Mouse (Mus musculus): ENCODE measurements around the gene Coa7.
"Not testable (repeated sequence)": the region's sequence is repeated elsewhere in the genome, so short reads cannot be mapped to it uniquely, and the experiment has no call there.

Gene Coa7

DNA sequence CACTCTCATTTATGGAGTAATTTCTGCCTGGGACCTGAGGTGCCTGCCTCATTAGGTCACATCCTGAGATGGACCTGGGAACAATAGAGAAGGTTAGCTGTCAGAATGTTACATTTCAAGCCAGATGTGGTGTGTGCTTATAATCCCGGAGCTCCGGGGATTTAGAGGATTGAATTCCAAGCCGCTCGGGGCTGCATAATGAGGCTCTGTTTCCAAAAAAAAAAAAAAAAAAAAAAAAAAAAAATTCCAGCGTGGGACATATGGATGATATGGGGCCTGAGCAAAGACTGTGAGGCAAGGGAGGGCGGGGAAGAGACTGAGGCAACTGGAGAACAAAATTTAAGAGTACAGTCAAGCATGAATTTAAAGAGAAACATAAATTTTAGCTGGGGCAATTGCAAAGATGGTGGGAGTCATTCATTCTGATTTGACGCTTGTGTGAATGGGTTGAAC lies 16.7 kb downstream of the Coa7 start:
- no peak for DNase-seq (ENCODE audit: low read depth)

DNA sequence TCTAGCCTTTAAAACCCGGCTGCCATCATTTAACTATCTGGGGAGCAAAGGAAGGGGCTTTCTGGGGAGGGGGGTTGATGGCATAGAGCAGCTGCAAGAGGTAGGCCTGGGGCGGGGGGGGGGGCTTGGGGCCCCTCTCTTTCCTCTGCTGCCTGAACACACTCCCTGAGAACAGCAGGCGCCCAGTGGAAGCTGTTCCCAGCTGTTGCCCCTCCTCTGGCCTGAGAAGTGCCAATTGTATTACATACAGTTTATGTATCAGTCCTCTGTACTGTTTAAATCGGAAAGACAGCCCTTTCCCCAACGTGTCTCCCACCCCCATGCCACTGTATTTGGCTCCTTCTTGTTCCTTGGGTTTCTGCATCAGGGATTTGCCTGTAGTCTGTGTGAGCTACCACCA lies 17.9 kb downstream of the Coa7 start:
- DNase-seq (ENCODE audit: low read depth): no peak

DNA sequence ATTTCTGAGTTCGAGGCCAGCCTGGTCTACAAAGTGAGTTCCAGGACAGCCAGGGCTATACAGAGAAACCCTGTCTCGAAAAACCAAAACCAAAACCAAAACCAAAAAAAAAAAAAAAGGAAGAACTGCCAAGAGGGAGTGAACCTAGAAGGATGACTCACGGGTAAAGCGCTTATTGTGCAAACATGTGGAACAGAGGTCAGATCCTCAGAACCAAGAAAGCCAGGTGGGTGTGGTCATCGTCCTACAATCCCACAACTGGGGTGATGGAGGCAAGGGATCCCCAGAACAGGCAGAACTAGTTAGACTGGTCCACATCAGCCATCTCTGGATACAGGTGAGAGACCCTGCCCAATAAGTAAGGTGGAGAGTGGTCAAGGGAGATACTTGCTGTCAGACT lies 19.2 kb downstream of the Coa7 start:
- DNase-seq (ENCODE audit: low read depth): no peak

DNA sequence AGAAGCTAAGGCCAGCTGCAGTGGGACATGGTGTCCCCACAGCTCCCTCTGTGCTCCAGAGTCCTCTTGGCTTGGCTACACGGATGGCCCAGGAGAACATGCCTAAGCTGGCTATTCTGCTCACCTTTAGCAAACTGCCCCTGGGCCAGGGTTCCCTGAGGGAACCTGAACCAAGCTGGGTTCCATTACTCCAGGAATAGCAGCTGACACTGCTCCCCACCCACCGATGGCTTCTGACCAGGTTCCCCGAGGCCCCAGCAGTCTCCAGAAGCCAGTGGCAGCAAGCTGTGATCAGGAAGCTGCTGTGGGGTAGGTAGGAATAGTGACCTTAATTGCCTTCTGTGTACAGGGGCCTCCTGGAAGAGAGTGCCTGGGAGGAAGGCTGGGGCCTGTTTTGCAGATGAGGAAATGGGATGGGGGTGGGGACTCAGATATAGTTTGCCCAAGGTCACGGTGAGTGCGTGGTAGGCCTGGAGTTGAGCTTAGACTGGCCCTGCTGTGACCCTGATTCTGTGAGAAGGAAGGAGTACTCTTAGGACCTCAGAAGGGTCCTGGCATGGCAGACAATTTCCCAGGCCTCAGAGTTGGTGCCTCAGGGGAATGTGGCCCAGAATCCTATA lies 20.4 kb downstream of the Coa7 start:
- no peak for DNase-seq (ENCODE audit: low read depth)

DNA sequence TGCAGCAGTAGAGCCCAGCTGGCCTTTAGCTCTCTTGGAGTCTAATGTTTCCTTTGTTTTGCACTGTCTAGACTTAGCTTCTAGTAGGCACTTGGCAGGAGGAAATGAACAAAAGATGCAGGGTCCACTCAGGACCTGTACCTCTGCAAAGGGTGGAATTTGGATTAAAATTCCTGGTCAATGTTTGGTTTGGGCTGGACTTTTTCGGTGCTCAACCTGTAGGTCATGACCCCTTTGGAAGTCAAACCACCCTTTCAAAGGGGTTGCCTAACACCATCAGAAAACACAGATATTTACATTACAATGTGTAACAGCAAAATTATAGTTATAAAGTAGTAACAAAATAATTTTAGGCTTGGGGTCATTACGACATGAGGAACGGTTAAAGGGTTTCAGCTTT lies 21.1 kb downstream of the Coa7 start:
- DNase-seq (ENCODE audit: low read depth): no peak

DNA sequence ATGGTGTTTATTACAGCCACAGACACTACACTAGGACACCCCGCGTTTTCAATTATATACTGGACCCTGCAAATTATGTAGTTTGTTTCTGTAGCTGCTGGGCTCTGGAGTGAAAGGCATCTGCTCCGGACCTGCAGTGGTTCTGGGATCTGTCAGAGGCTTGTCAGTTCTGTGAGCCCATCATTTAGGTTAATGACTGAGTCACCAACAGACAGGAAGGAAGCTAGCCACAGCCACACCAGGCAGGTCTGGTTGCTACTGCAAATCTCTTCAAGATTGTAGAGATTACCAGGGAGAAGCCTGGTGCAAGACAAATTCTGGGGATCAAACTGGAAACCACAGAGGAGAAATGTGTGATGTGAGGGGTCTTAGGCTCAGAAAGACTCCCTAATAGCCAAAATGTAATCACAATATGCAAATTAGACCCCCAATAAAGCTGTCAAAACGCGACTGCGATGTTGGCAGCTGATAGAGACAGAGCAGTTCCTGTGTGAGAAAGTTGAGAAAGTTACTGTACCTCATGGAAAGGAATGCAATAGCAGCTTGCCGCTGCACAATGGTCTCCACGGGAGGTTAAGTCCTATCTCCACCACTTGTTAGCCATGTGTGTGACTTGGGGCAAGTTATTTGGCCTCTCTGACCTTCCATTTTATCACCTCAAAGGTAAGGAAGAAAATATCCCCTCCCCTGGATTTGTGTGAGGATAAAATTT lies 22.1 kb downstream of the Coa7 start:
- no peak for DNase-seq (ENCODE audit: low read depth)

DNA sequence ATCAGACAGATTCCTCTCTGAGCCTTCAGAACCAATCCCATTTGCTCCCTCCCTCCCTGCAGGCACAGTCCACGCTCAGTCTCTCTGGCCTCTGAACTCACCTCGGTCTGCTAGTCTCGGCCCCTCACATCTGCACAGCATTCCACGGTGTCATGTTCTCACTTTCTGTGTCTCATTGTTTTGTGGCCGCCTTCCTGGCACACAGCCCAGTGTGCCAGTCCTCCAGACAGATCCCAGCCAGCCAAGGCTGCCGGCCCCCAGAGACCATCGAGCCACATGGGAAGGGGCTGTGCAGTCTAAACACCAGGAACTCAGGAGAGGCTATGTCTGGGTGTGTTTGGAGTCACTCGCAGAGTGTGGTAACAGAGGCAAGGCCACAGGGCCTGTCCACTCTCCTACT lies 22.9 kb downstream of the Coa7 start:
- no peak for DNase-seq (ENCODE audit: low read depth)

DNA sequence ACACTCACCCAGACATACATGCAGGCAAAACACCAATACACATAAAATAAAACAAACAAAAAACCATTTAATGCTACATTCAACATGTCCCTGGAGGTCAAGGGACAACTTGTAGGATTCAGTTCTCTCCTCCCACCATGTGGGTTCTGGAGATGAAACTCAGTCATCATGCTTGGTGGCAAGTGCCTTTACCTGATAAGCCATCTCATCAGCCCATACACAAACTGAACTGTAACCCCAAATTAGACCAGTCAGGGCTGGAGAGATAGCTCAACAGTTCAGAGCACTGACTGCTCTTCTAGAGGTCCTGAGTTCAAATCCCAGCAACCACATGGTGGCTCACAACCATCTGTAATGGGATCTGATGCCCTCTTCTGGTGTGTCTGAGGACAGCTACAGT lies 25.7 kb downstream of the Coa7 start:
- DNase-seq (ENCODE audit: low read depth): not testable (repeated sequence)

DNA sequence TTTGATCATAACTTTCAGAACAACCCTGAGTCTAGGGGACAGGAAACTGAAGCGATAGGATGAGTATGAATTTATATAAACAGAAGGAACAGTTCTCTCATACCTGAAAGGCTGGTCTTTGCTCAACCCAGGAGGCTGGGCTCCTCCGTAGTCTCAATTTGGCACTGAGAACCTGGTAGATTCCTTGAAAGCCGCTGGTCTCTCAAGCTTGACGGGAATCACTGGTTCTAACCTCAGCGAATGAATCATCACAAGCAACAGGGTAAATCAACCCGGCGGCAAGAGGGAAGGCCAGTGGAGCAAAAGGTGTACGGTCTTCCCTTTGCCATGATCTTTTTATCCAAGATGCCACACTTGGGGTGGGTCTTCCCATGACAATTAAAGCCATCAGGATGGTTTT lies 29.5 kb downstream of the Coa7 start:
- no peak for DNase-seq (ENCODE audit: low read depth)

DNA sequence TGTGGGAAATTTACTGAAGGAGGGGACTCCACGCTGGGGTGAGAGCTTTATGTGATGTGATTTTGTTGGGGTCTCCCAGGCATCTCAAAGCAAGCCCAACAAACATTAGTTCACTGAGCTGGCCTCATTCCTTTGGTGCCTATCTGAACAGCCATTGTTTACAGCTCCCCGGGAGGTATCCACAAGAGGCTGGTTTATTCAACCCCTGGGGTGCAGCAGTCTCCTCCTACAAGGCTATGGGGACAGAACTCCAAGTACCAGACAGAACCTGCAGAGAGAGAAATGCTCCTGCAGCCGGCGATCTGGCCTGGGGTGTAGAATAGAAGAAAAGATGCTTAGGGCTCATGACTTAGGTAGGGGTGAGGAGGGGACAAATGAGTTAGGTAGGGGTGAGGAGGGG lies 30.6 kb downstream of the Coa7 start:
- DNase-seq (ENCODE audit: low read depth): no peak

DNA sequence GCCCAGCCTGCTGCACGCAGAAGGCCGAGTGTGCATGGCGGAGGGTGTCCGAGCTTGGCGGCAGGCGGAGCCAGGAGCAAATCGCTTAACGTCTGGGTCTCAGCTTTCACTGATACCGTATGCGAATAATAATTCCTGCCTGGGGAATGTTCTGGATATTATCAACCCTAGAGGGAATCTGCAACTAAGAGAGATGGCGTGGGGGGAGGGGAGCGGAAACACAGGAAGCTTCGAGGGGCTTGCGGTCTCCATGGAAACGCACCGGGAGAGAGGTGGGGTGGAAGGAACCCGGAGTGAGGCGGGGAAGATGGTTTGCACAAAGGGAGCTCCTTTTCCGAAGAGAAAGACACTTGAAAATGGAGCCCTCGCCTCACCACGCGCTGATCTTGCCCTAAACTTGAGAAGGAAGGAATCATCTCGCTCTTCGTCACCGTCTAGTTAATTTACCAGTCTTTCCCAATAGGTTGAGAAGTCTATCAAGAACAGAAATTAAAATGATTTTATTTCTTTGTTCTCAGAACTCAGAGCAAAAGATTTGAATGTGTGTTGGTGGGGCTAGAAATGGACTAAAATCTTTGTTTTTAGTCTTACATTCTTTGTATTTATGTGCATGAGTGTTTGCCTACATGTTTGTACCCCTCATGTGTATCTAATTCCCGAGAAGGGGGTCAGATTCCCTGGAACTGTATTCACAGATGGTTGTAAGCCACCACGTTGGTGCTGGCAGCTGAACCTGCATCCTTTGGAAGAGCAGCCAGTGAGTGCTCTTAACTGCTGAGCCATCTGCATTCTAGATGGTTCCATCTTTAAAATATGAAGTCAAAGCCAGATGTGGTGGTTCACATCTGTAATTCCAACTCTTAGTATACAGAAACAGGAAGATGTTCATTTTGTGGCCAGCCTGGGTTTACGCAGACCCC lies 32.5 kb downstream of the Coa7 start:
- DNase-seq (ENCODE audit: low read depth): no peak

DNA sequence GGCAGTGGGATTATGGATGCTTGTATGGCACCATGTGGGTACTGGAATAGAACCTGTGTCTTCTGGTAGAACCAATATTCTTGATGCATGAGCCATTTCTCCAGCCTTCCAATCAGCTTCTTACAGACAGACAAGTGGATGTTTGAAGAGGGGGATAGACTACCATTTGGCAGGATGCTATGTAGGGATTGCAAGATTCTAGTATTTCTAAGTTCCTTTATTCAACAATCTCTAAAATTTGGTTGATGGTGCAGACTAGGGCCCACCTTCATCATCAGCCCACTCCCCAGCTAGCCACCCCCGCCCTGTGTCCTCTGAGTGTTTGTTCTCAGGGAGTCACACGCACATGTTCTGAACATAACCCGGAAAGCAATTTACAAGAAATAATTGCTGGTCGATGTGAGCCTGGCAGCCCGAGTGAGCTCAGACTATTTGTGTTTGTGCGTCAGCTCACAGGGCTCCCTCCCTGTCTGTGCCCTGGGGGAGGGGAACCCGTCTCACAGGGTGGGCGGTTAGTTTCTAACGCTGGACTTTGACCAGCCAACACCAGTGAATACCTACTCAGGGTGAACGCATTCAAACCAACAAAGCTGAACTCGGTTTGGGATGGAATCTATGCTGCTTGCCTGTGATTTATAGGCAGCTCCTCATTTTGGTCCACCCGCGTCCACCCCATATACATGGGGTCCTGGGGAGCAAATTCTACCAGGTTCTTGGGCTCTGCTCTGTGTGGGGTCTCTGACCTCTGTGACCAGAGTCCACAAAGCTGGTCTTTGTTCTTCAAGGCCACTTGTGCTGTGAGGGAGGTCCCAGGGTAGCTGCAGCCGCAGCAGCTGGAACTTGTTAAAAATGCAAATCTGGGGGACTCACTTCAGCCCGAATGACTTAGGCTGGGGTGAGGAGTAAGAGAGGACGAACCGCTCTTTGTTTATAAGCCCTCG lies 34.7 kb downstream of the Coa7 start:
- DNase-seq (ENCODE audit: low read depth): no peak

DNA sequence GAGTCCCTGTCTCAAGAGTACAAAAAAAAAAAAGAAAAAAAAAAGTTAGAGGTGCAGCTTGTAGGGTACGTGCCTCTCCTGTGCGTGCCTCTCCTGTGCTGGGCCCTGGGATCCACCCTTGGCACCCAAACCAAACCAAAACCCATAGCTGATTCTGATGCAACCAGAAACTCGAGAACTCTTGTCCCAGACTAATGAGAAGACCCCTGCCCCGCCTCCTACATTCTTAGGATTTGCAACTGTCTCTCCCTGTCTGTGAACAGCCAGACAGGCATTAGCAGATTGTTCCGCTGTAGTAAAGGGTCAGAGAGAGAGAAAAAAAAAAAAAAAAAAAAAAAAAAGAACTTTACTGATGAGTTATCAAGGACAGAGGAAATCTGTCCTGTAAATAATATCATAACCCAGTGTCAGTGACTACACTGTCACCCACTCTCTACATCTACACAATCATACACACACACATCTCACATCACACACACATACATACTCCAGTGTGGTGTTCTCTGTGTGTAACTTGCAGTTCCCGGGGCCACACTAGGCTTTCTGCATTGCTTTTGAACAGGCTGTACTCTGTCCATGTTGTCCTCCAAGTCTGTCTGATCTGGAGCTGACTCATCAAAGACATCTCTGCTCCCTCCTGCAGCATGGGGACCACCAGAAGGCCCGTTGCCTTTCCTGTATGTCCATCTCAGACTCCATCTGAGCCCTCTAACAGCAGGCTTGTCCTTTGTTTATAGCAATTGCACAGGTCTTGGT lies 35.6 kb downstream of the Coa7 start:
- no peak for DNase-seq (ENCODE audit: low read depth)

DNA sequence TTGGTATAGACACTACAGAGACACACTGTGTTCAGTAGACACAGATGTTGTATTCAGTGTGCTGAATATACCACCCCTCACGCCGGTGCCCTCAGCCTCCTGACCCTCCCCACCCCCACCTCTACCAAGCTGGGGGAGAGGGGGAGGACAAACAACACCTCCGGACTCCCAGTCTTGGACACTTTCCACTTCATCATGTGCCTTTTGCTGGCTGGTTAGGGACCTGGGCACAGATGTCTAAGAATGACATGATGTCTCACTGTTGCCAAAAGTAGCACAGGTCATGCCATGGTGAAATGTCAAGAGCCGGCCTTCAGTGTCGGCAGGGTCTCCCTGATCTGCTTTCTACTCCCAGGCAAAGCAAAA lies 36.2 kb downstream of the Coa7 start:
- DNase-seq (ENCODE audit: low read depth): no peak

DNA sequence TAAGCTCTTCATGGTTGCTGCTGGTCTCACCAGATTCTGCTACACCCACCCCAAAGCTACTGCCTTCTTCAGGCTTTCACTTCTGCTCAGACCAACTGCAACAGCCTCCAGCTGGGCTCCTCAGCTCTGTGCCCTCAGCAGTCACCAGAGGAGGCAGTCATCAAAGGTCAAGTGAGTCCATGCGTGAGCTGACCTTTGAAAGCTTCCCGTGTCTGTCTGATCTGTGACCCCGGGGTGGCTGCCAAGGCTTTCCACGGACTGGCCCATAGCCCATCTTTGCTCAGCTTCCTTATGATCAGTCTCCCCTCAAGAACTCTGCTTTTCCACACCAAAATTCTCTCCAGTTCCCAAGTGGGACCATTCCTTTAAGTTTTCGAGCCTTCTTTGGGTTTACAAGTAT lies 41.3 kb downstream of the Coa7 start:
- DNase-seq (ENCODE audit: low read depth): no peak

DNA sequence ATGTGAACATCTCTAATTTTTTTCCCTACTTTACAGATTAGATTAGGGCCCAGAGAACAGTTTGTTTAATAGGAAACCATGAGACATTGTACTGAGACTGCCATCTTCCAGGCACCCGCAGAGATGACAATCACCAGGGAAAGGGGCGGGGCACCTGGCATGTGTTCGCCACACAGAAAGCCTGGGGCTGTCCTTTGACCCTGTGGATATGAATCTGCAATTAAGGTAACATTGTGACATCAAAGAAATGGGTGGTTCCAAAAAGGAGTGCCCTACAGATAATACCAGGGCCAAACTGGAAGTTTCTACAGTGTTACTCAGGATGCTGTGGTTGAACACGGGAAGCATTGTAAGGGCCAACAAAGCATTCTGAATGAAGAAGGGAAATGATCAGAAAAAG lies 42.5 kb downstream of the Coa7 start:
- DNase-seq (ENCODE audit: low read depth): no peak

DNA sequence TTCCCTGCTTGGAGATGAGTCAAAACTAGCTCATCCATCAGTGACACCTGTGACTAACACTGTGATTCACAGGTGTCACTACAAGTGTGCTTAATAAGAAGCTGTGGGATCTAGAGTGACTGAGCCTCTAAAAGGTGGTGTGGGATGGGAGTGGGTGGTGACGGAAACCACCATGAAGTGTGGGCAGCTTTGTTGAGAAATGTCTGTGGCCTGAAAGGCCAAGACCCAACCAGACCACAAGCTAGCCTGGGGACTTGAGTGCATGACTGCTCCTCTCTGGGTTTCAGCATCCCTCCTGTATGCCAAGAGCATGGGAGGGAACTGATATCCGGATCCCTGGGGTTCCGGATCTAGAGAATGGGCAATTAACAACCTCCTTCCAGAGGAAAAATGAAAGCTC lies 43.5 kb downstream of the Coa7 start:
- DNase-seq (ENCODE audit: low read depth): no peak

DNA sequence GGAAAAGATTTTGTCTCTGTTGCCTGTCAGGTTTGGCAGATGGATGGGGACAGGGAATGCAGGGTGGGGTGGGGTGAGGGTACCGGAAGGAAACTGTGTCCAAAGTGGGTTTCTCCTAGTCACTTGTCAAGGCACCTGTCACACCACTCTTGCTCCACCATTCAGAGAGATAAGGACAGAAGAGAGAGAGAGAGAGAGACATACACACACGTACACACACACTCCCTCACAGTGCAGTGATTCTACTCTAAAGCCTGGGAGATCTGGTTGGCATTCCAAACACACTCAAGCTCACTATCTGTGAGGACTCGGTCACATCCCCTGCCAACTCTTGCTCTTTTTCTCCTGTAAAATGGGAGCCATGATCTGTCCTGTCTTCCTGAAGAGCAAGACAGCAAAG lies 44.2 kb downstream of the Coa7 start:
- no peak for DNase-seq (ENCODE audit: low read depth)

DNA sequence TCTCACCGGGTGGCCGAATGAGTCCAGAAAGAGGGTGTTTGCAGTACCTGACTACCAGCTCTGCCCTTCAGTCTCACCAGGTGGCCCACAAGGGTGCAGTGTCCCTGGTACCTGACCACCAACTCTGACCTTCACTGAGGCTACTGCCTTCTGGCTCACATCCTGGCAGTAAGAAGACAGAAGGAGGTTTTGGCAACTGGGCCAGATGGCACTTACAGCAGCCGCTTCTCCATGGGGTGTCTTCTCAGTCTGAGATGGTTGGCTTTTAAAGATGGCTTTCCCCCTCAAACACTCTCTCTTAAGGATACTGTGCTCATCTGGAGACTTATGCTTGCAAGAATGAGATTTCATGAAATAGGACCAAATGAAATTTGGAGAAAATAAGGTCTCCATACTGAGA lies 51.5 kb downstream of the Coa7 start:
- DNase-seq (ENCODE audit: low read depth): no peak

DNA sequence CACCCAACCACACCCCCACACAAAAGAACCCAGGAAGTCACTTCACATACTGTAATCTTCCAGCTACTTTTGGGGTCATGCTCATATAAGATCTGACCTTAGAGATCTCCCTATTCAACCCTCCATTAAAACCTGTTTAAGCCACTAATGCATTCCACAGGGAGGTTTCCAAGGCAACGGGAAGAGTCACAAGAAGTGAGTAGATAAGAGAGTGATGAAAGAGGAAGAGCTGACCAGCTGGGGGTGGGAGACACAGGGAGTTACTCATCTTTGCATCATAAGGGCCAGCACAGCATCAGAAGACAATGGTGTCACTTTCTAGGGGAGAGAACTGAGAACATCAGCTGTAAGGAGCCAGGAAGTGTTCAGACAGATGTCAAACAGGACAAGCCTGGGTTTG lies 52.2 kb downstream of the Coa7 start:
- DNase-seq (ENCODE audit: low read depth): no peak

DNA sequence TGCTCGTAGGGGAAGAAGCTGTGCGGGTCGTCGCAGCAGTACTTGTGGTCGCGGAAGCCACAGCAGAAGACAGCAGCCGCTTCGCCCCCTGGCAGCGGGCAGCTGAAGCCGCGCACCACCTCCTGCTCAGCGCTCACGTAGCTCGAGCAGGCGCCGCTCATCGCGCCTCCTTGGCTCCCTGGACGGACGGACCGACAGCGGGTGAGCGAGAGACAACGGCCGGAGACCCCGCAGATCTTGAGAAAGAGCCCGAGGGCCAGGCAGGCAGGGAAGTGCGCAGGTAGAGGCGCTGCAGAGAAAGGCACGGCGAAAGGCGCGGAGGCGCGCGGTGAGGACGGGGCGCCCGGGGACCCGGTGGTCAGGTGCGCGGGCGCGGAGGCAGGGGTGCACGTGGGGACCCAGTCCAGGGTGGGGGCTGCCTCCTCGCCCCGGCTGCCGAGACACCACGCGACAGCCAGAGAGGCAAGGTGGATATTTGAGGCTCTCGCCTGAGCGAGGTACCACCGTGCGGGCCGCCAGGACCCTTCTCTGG lies 55.3 kb downstream of the Coa7 start, which contains the start of gene Shisal2a:
Gene Shisal2a, minus strand, starts transcription at position 167 of the 532 bp plus-strand sequence.
- no peak for DNase-seq (ENCODE audit: low read depth)

Data from c-Kit-positive CD71-negative TER-119-negative erythroid progenitor cells, embryonic 14.5 days (primary cell).